Mouse (Mus musculus) testis, adult 2 months (tissue): ENCODE results near the gene Abhd6. TPM values are rescaled to one million over a fixed set of nuclear protein-coding genes. Genes with fewer than 3 reads are reported as not detected.

Source experiments
- H3K27ac ChIP-seq: fragments of 200-500 bp; 2 replicates; pipeline ENCODE4 v1.5.1; 2012; ENCODE audit warnings: low read depth, low read length; ENCODE audit not compliant: control insufficient read depth, insufficient read depth
- H3K27me3 ChIP-seq: fragments of 200-500 bp; 2 replicates; pipeline ENCODE4 v1.6.1; 2012; ENCODE audit warnings: mild to moderate bottlenecking, low read length, moderate library complexity; ENCODE audit not compliant: control insufficient read depth, insufficient read depth
- H3K36me3 ChIP-seq: fragments of 200-500 bp; 2 replicates; pipeline ENCODE4 v1.6.1; 2012; ENCODE audit warnings: mild to moderate bottlenecking, low read length; ENCODE audit not compliant: control insufficient read depth, insufficient read depth
- H3K4me1 ChIP-seq: fragments of 200-500 bp; 2 replicates; pipeline ENCODE4 v1.6.1; 2012; ENCODE audit warnings: low read length; ENCODE audit not compliant: control insufficient read depth, insufficient read depth
- H3K4me3 ChIP-seq: fragments of 200-500 bp; 2 replicates; pipeline ENCODE4 v1.5.1; 2012; ENCODE audit warnings: low read depth, mild to moderate bottlenecking, low read length, moderate library complexity, mixed read lengths; ENCODE audit not compliant: control insufficient read depth
- CTCF ChIP-seq: fragments of 200-500 bp; IDR thresholded peaks from 2 replicates; pipeline ENCODE4 v1.5.1; 2012; ENCODE audit warnings: low read depth, mild to moderate bottlenecking, inconsistent platforms, low read length, moderate library complexity; ENCODE audit not compliant: control insufficient read depth, insufficient read depth, insufficient replicate concordance
- POLR2A ChIP-seq: fragments of 200-500 bp; IDR thresholded peaks from 2 replicates; pipeline ENCODE4 v1.6.1; 2012; ENCODE audit warnings: low read depth, mild to moderate bottlenecking, inconsistent platforms, low read length, moderate library complexity; ENCODE audit not compliant: control insufficient read depth
- polyA plus RNA-seq: library from polyadenylated mRNA; depleted of rRNA; stranded (reverse); fragments of >200 nt; gene quantifications from 2 replicates; pipeline ENCODE4 v1.2.3, GENCODE M21; 2012

Abhd6 gene
- polyA plus RNA-seq, 1 experiment: 19.5 TPM

DNA sequence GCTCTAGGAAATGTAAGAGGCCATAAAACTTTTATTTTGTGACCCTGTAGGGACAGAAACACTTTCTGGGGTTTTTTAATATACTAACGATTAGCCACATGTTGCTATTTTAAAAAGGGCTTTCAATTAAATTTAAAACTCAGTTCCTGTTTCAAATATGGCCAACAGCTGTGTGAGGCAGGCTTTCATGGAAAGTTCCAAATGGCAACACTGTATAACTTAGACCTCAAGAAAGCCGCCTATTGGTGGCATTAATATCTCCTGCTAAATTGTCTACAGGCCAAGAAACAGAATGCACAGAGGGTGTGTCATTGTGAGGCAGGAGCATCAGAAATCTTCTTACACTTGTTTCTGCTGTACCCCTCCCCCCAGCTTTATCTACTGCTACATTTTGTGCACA, 4.8 kb downstream of the Abhd6 start:
- TF ChIP-seq POLR2A (no peak), CTCF (no peak)
- Histone ChIP-seq H3K4me3 (no peak overlapping the region), H3K27me3 (no peaks in the 10 kb centered on the region), H3K36me3 (no peaks in the 10 kb centered on the region), H3K4me1 (peaks cover 13% of the 10 kb centered on the region), H3K27ac (peak overlapping the region; percentile 29)

DNA sequence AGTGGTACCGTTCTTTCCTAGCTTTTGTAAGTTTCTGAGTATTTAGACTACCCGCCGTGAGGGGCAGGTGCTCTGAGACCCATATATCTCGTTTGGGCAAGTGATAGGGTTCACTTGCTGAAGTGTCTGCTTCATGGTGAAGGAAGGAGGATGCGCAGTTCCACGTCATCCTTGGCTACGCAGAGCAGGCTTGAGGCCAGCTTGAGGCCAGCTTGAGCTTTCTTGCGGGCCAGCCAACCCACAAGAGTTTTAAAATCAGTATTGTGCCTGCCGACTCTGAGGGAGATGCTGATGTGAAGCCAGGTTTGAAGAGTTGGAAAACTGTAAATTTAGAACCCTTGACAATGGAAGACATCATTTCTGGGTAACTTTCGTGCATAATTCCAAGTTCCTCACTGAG, 5.2 kb downstream of the Abhd6 start:
- Histone ChIP-seq H3K4me3 (no peak overlapping the region), H3K27ac (peak overlapping the region; percentile 32), H3K4me1 (peaks cover 8% of the 10 kb centered on the region), H3K36me3 (no peaks in the 10 kb centered on the region), H3K27me3 (no peaks in the 10 kb centered on the region)
- TF ChIP-seq CTCF: no peak
- TF ChIP-seq POLR2A: no peak

DNA sequence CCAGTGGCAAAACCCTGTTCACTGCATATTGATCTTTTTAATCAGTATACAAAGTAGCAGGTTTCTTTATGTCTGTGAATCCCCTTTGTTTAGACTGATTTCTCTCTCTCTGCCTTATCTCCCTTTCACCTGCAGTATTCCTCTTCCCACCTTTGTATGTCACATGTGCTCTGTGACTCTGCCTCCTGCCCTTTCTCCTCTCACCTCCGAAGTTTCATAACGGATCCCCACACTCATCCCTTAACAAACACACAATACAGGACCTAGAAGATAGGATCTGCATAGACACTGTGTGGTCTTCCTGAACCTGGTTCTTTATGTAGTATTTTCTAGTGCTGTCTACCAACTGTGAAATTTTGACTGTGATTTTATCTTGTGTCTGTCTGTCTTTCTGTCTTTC, 8.6 kb downstream of the Abhd6 start:
- no peaks in the 10 kb centered on the region for H3K36me3 ChIP-seq
- H3K4me3 ChIP-seq: no peak overlapping the region
- no peak for TF ChIP-seq CTCF
- no peak for TF ChIP-seq POLR2A
- H3K27me3 ChIP-seq: no peaks in the 10 kb centered on the region
- H3K4me1 ChIP-seq: peaks cover 6% of the 10 kb centered on the region; the same call in 1 of the 2 replicates
- no peak overlapping the region for H3K27ac ChIP-seq

DNA sequence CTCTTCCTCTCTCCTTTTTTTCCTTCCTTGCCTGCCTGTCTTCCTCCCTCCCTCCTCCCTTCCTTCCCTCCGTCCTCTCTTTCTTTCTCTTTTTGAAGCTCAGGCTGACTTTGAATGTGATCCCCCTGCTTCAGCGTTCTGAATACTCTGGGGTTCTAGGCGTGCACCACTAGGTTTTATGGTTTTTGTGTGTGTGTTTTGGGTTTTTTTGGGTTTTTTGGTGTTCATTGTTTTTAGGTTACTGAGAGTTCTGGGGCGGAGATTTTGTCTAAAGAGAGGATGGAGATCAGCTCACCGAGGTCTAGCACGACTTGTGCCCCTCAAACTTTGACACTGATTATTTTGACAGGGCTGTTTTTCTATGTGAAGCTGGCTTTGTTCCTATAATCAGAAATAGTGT, 9.2 kb downstream of the Abhd6 start:
- Histone ChIP-seq H3K4me1 (0 out of 2 replicates have a peak, but pooled peaks cover 2% of the 10 kb centered on the region), H3K4me3 (no peak overlapping the region), H3K27me3 (no peaks in the 10 kb centered on the region), H3K27ac (no peak overlapping the region), H3K36me3 (no peaks in the 10 kb centered on the region)
- no peak for TF ChIP-seq CTCF
- no peak for TF ChIP-seq POLR2A

GRCm38 (mm10) chr14:8015756-8016155, 13.1 kb downstream of the Abhd6 start:
- H3K4me1 ChIP-seq: 0 out of 2 replicates have a peak, but pooled peaks cover 2% of the 10 kb centered on the region
- H3K27ac ChIP-seq: no peak overlapping the region

DNA sequence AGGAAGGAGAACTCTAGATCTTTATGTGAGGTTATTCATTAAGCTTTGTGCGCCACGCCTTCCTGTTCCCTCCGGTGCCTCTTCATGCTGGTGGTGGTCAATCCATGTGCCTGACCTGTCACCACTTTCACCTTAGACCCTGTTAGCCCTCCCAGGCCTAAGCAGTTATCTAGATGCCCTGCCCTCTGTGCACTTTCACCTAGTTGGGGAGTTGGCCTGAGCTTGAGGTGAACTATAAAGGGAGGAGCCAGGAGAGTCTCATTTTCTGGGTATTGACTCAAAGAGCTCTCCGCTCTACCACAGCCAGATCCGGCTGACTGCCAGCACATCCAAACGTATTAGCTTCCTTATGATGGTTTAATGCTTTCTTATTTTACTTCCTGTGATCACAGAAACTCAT, 13.6 kb downstream of the Abhd6 start:
- H3K27me3 ChIP-seq: no peaks in the 10 kb centered on the region
- H3K4me3 ChIP-seq: no peak overlapping the region
- TF ChIP-seq POLR2A: no peak
- TF ChIP-seq CTCF: no peak
- no peak overlapping the region for H3K27ac ChIP-seq
- H3K36me3 ChIP-seq: no peaks in the 10 kb centered on the region
- H3K4me1 ChIP-seq: 0 out of 2 replicates have a peak, but pooled peaks cover 2% of the 10 kb centered on the region

More at GRCm38 (mm10) chr14:8015756-8016155, 13.1 kb downstream of the Abhd6 start:
- no peak overlapping the region for H3K4me3 ChIP-seq
- no peaks in the 10 kb centered on the region for H3K36me3 ChIP-seq
- H3K27me3 ChIP-seq: no peaks in the 10 kb centered on the region
- TF ChIP-seq POLR2A (no peak), CTCF (no peak)

- Histone ChIP-seq H3K27ac (no peak overlapping the region), H3K4me3 (no peak overlapping the region), H3K27me3 (no peaks in the 10 kb centered on the region), H3K36me3 (no peaks in the 10 kb centered on the region), H3K4me1 (0 out of 2 replicates have a peak, but pooled peaks cover 2% of the 10 kb centered on the region)
- TF ChIP-seq POLR2A (no peak), CTCF (no peak)
Measured at GRCm38 (mm10) chr14:8016951-8017350, 14.2 kb downstream of the Abhd6 start.

DNA sequence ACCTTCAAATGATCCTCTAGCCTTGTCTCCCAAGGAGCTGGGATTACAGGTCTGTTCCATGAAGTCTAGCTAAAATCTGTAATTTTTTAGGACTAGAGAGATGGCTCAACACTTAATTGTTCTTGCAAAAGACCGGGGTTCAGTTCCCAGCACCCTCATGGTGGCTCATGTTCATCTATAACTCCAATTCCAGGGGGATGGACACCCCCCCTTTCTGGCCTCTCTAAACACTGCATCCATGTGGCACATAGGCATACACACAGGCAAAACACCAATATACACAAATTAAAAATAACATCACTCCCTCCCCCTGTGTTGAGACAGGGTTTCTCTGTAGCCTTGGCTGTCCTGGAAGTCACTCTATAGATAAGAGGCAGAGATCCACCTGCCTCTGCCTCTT, 17.3 kb downstream of the Abhd6 start:
- Histone ChIP-seq H3K4me1 (0 out of 2 replicates have a peak, but pooled peaks cover 2% of the 10 kb centered on the region), H3K27me3 (no peaks in the 10 kb centered on the region), H3K4me3 (no peak overlapping the region), H3K27ac (no peak overlapping the region), H3K36me3 (no peaks in the 10 kb centered on the region)
- TF ChIP-seq POLR2A (no peak), CTCF (no peak)

DNA sequence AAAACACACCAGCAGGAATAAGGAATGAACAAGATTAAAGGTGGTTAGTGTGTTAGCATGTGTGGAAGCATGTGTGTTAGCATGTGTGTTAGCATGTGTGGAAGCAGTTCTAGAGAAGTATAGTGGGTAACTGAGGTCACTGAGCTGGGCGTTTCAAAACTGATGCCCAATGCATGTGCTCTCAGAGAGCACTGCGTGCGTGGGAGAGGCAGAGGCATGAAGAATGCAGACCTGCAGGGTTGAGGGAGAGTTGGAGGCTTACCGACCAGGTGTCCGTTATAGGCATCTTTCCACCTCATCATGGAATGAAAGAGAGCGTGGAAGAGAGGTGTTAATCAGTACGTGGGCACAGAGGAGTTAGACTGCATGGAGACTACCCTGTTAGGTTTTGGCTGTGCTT, 17.8 kb downstream of the Abhd6 start:
- Histone ChIP-seq H3K4me3 (no peak overlapping the region), H3K36me3 (no peaks in the 10 kb centered on the region), H3K27ac (no peak overlapping the region), H3K4me1 (0 out of 2 replicates have a peak, but pooled peaks cover 2% of the 10 kb centered on the region), H3K27me3 (no peaks in the 10 kb centered on the region)
- TF ChIP-seq POLR2A: no peak
- no peak for TF ChIP-seq CTCF
